Mouse (Mus musculus) midbrain, postnatal 0 days (tissue): Measurements from ENCODE around the gene Gon7. TPM values are rescaled to one million over a fixed set of nuclear protein-coding genes. Genes with fewer than 3 reads are reported as not detected.

Source experiments
- ATAC-seq: fragments of 200-750 bp; cut with Nextera tagmentation; 2 replicates; pipeline ENCODE4 v1.8.0; 2017; ENCODE audit warnings: moderate number of reproducible peaks, mild to moderate bottlenecking, moderate TSS enrichment, moderate library complexity; ENCODE audit not compliant: low FRiP score
- DNase-seq: peaks from one replicate; pipeline ENCODE4 v3.0.0-alpha.2; 2015; ENCODE audit warnings: low spot score
- H3K27ac ChIP-seq: fragments of 300-500 bp; sonication (generic); 2 replicates; pipeline ENCODE4 v1.5.1; 2014; ENCODE audit warnings: low read depth, mild to moderate bottlenecking, low read length, mixed read lengths
- H3K27me3 ChIP-seq: fragments of 300-500 bp; sonication (generic); 2 replicates; pipeline ENCODE4 v1.6.1; 2014; ENCODE audit warnings: low read length, control low read depth, mixed read lengths; ENCODE audit not compliant: insufficient read depth
- H3K36me3 ChIP-seq: fragments of 300-500 bp; sonication (generic); 2 replicates; pipeline ENCODE4 v1.6.1; 2014; ENCODE audit warnings: low read length, control low read depth, mixed read lengths; ENCODE audit not compliant: insufficient read depth
- H3K4me1 ChIP-seq: fragments of 300-500 bp; sonication (generic); 2 replicates; pipeline ENCODE4 v1.6.1; 2014; ENCODE audit warnings: mild to moderate bottlenecking, control low read depth, antibody characterized with exemption, low read length, mixed read lengths; ENCODE audit not compliant: insufficient read depth
- H3K4me2 ChIP-seq: fragments of 300-500 bp; sonication (generic); 2 replicates; pipeline ENCODE4 v1.6.1; 2014; ENCODE audit warnings: low read depth, mild to moderate bottlenecking, low read length, mixed read lengths; ENCODE audit not compliant: poor library complexity, severe bottlenecking
- H3K4me3 ChIP-seq: fragments of 300-500 bp; sonication (generic); 2 replicates; pipeline ENCODE4 v1.5.1; 2014; ENCODE audit warnings: low read depth, mild to moderate bottlenecking, low read length, moderate library complexity
- H3K9ac ChIP-seq: fragments of 300-500 bp; sonication (generic); replicated peaks from 2 replicates; pipeline ENCODE4 v1.6.1; 2014; ENCODE audit warnings: mild to moderate bottlenecking, low read length, moderate library complexity, mixed read lengths; ENCODE audit not compliant: poor library complexity, severe bottlenecking
- H3K9me3 ChIP-seq: fragments of 300-500 bp; sonication (generic); 2 replicates; pipeline ENCODE4 v1.6.1; 2016; ENCODE audit warnings: low read length, control low read depth
- CTCF ChIP-seq: IDR thresholded peaks from 2 replicates; pipeline ENCODE4 v1.5.1; 2016; ENCODE audit warnings: antibody characterized with exemption, mild to moderate bottlenecking
- WGBS: fragments of 180-500 bp; shearing (Covaris S2); extraction: QIAGEN DNeasy Blood & Tissue Kit; methylation state at CpG from one replicate; pipeline ENCODE4 v1.1.7; 2014; 5-methylcytosine and 5-hydroxymethylcytosine counted together
- polyA plus RNA-seq: library from polyadenylated mRNA; unstranded; fragments of >200 nt; fragmentation: Nextera tagmentation; extraction: Ambion mirVana; gene quantifications from 2 replicates; pipeline ENCODE4 v1.2.1, GENCODE M21; 2015
- total RNA-seq: library from RNA; depleted of rRNA; stranded (reverse); fragments of >200 nt; gene quantifications from 2 replicates; pipeline ENCODE4 v1.2.3, GENCODE M21; 2014

Gon7 gene
- total and polyA plus RNA-seq, 2 experiments from 2014 or later: 21.0 to 39.1 TPM

GRCm38 (mm10) chr12:102706833-102707463, 50.7 kb downstream of the Gon7 start:
- no peak for TF ChIP-seq CTCF
- Histone ChIP-seq H3K36me3 (no peaks in the 10 kb centered on the region), H3K9ac (no peak overlapping the region), H3K27ac (no peak overlapping the region), H3K4me2 (no peak overlapping the region), H3K9me3 (no peaks in the 10 kb centered on the region), H3K4me1 (peaks cover 11% of the 10 kb centered on the region; the same call in 1 of the 2 replicates), H3K27me3 (no peaks in the 10 kb centered on the region), H3K4me3 (no peak overlapping the region)
- ATAC-seq: no peak
- DNase-seq: no peak
- 92% methylated on average over 10 of the region's 10 CpGs for WGBS

GRCm38 (mm10) chr12:102705906-102706640, 51.5 kb downstream of the Gon7 start:
- H3K4me2 ChIP-seq: peak overlapping the region; percentile 86; the same call in 1 of the 2 replicates
- H3K4me3 ChIP-seq: peak overlapping the region; percentile 74; the same call in 1 of the 2 replicates
- DNase-seq: no peak
- no peaks in the 10 kb centered on the region for H3K27me3 ChIP-seq
- H3K9me3 ChIP-seq: no peaks in the 10 kb centered on the region
- ATAC-seq: no peak
- peaks cover 12% of the 10 kb centered on the region; the same call in 1 of the 2 replicates for H3K4me1 ChIP-seq
- no peak overlapping the region for H3K27ac ChIP-seq
- no peaks in the 10 kb centered on the region for H3K36me3 ChIP-seq
- 76% methylated on average over 6 of the region's 6 CpGs for WGBS
- H3K9ac ChIP-seq: no peak overlapping the region
- no peak for TF ChIP-seq CTCF

- peak overlapping the region; percentile 74 for H3K4me3 ChIP-seq
- ATAC-seq: peak; percentile 86
- peak; percentile 93 for TF ChIP-seq CTCF
- peak overlapping the region; percentile 86 for H3K4me2 ChIP-seq
- H3K9me3 ChIP-seq: no peaks in the 10 kb centered on the region
- WGBS: 2% methylated on average over 22 of the region's 45 CpGs
- H3K4me1 ChIP-seq: peaks cover 12% of the 10 kb centered on the region; the same call in 1 of the 2 replicates
- no peaks in the 10 kb centered on the region for H3K36me3 ChIP-seq
- no peaks in the 10 kb centered on the region for H3K27me3 ChIP-seq
- peak; percentile 92 for DNase-seq
- peak overlapping the region; percentile 84 for H3K27ac ChIP-seq
- peak overlapping the region; percentile 83 for H3K9ac ChIP-seq
These were observed 52.3 kb downstream of the Gon7 start for GRCm38 (mm10) chr12:102705216-102705871.

- no peaks in the 10 kb centered on the region for H3K27me3 ChIP-seq
- H3K4me1 ChIP-seq: peaks cover 12% of the 10 kb centered on the region; the same call in 1 of the 2 replicates
- H3K4me3 ChIP-seq: peak within 1 kb of the TSS; percentile 74
- H3K36me3 ChIP-seq: no peaks in the 10 kb centered on the region
- no peak for TF ChIP-seq CTCF
- ATAC-seq (peak; percentile 86), DNase-seq (peak; percentile 63)
- WGBS: under 1% methylated on average over 62 of the region's 105 CpGs
- H3K27ac ChIP-seq: peak within 1 kb of the TSS; percentile 84
- H3K9me3 ChIP-seq: no peaks in the 10 kb centered on the region
- peak within 1 kb of the TSS; percentile 86 for H3K4me2 ChIP-seq
- H3K9ac ChIP-seq: peak within 1 kb of the TSS; percentile 83
These were observed 53.0 kb downstream of the Gon7 start, which contains the start of gene Itpk1 for GRCm38 (mm10) chr12:102704457-102705198. Gene Itpk1 (minus strand): TSS chr12:102704930.

GRCm38 (mm10) chr12:102703921-102704408, 53.6 kb downstream of the Gon7 start:
- H3K9ac ChIP-seq: peak overlapping the region; percentile 83
- 4% methylated on average over 16 of the region's 17 CpGs for WGBS
- no peaks in the 10 kb centered on the region for H3K9me3 ChIP-seq
- TF ChIP-seq CTCF: no peak
- H3K27ac ChIP-seq: peak overlapping the region; percentile 84; the same call in 1 of the 2 replicates
- ATAC-seq (no peak), DNase-seq (no peak)
- H3K27me3 ChIP-seq: no peaks in the 10 kb centered on the region
- H3K4me1 ChIP-seq: peaks cover 17% of the 10 kb centered on the region; the same call in 1 of the 2 replicates
- peak overlapping the region; percentile 86 for H3K4me2 ChIP-seq
- H3K4me3 ChIP-seq: peak overlapping the region; percentile 74
- H3K36me3 ChIP-seq: no peaks in the 10 kb centered on the region
